Mouse (Mus musculus) left cerebral cortex, adult 11 months (tissue): Measurements from ENCODE around the gene Rhobtb1.

Source experiments
- DNase-seq: peaks from one replicate; pipeline ENCODE4 v3.0.0; 2022; ENCODE audit warnings: low spot score

Rhobtb1 gene

GRCm38 (mm10) chr10:69275811-69276775 is 124.9 kb downstream of the Rhobtb1 start:
- no peak for DNase-seq

- no peak for DNase-seq
Observed at GRCm38 (mm10) chr10:69276920-69277435, 125.7 kb downstream of the Rhobtb1 start.

- no peak for DNase-seq
Observed at GRCm38 (mm10) chr10:69278764-69279606, 127.8 kb downstream of the Rhobtb1 start.

GRCm38 (mm10) chr10:69279607-69279978 is 128.4 kb downstream of the Rhobtb1 start:
- DNase-seq, result no peak

GRCm38 (mm10) chr10:69286939-69287338 is 135.7 kb downstream of the Rhobtb1 start:
- DNase-seq, result no peak

- no peak for DNase-seq
Observed at GRCm38 (mm10) chr10:69288086-69288485, 136.9 kb downstream of the Rhobtb1 start.

- DNase-seq, result no peak
Observed at GRCm38 (mm10) chr10:69288720-69289119, 137.5 kb downstream of the Rhobtb1 start.

- DNase-seq, result no peak
Observed at GRCm38 (mm10) chr10:69290736-69291135, 139.5 kb downstream of the Rhobtb1 start.

- DNase-seq, result no peak
Observed at GRCm38 (mm10) chr10:69295919-69296318, 144.7 kb downstream of the Rhobtb1 start.

GRCm38 (mm10) chr10:69299985-69300384 is 148.8 kb downstream of the Rhobtb1 start:
- no peak for DNase-seq

- no peak for DNase-seq
Observed at GRCm38 (mm10) chr10:69302667-69303066, 151.4 kb downstream of the Rhobtb1 start.

GRCm38 (mm10) chr10:69304819-69305218 is 153.6 kb downstream of the Rhobtb1 start:
- no peak for DNase-seq

GRCm38 (mm10) chr10:69305600-69305999 is 154.4 kb downstream of the Rhobtb1 start:
- no peak for DNase-seq

- DNase-seq, result no peak
Observed at GRCm38 (mm10) chr10:69306205-69306604, 155.0 kb downstream of the Rhobtb1 start.

GRCm38 (mm10) chr10:69307067-69307466 is 155.8 kb downstream of the Rhobtb1 start:
- DNase-seq, result peak; percentile 14

GRCm38 (mm10) chr10:69309109-69309508 is 157.9 kb downstream of the Rhobtb1 start:
- DNase-seq, result no peak

- DNase-seq, result no peak
Observed at GRCm38 (mm10) chr10:69311867-69312266, 160.6 kb downstream of the Rhobtb1 start.

- DNase-seq, result no peak
Observed at GRCm38 (mm10) chr10:69313944-69314343, 162.7 kb downstream of the Rhobtb1 start.

GRCm38 (mm10) chr10:69318514-69318913 is 167.3 kb downstream of the Rhobtb1 start:
- no peak for DNase-seq

GRCm38 (mm10) chr10:69320667-69321518 is 169.7 kb downstream of the Rhobtb1 start:
- DNase-seq, result peak; percentile 33

- no peak for DNase-seq
Observed at GRCm38 (mm10) chr10:69321519-69322035, 170.3 kb downstream of the Rhobtb1 start.
